Comparison of ENCODE assay signal across 26 mouse cellular contexts in genomic region chr8:82104560-82104959, GRCm38 (mm10).
DNase-seq lines count a peak whose midpoint lies in the region; ATAC-seq lines count a peak whose summit lies in the region.
"Had no signal": no experiment of that assay in that cellular context is flagged by ENCODE, and none has a peak within 500 bp of the region (broad histone marks: within the 10 kb centered on the region; RNA-seq: fewer than 3 reads in every experiment).

No protein-coding gene starts in this region.

- H3K9me3 ChIP-seq in forebrain, embryonic 11.5 days (ENCODE audit: control insufficient read depth, low read length), result no peaks in the 10 kb centered on the region
- no peaks in the 10 kb centered on the region for H3K9me3 ChIP-seq in forebrain, embryonic 10.5 days
- no peaks in the 10 kb centered on the region for H3K9me3 ChIP-seq in forebrain, embryonic 14.5 days (replicated peaks; ENCODE audit: control insufficient read depth, low read length)
- H3K9me3 ChIP-seq: embryonic facial prominence, embryonic 15.5 days; G1E; heart, embryonic 12.5 days; intestine, embryonic 15.5 days; limb, embryonic 12.5 days; liver, embryonic 15.5 days had no signal

- H3K4me2 ChIP-seq in forebrain, embryonic 11.5 days (ENCODE audit: low read depth, low read length, severe bottlenecking), result no peak overlapping the region
- no peak overlapping the region for H3K4me2 ChIP-seq in forebrain, embryonic 14.5 days (ENCODE audit: low read length)
- H3K4me2 ChIP-seq: embryonic facial prominence, embryonic 15.5 days; heart, embryonic 12.5 days; intestine, embryonic 15.5 days; limb, embryonic 12.5 days; liver, embryonic 15.5 days; lung, embryonic 14.5 days had no signal

- H3K27ac ChIP-seq in forebrain, embryonic 11.5 days (ENCODE audit: low read depth, low read length), result no peak overlapping the region
- no peak overlapping the region for H3K27ac ChIP-seq in forebrain, embryonic 10.5 days
- no peak overlapping the region for H3K27ac ChIP-seq in forebrain, embryonic 14.5 days (ENCODE audit: low read depth, low read length)
- H3K27ac ChIP-seq: embryonic facial prominence, embryonic 15.5 days; heart, adult 2 months; intestine, embryonic 15.5 days; limb, embryonic 12.5 days; liver, embryonic 15.5 days had no signal

- no peak overlapping the region for H3K9ac ChIP-seq in forebrain, embryonic 11.5 days (ENCODE audit: low read length)
- no peak overlapping the region for H3K9ac ChIP-seq in forebrain, embryonic 14.5 days (ENCODE audit: low read length)
- H3K9ac ChIP-seq: embryonic facial prominence, embryonic 15.5 days; heart, embryonic 12.5 days; intestine, embryonic 15.5 days; limb, embryonic 12.5 days; liver, embryonic 15.5 days; lung, embryonic 14.5 days had no signal

- H3K27me3 ChIP-seq in forebrain, embryonic 11.5 days (ENCODE audit: control insufficient read depth, insufficient read depth, low read length), result no peaks in the 10 kb centered on the region
- H3K27me3 ChIP-seq in forebrain, embryonic 10.5 days (ENCODE audit: poor library complexity, severe bottlenecking), result no peaks in the 10 kb centered on the region
- H3K27me3 ChIP-seq in forebrain, embryonic 14.5 days (replicated peaks; ENCODE audit: control insufficient read depth, insufficient read depth, low read length), result no peaks in the 10 kb centered on the region
- H3K27me3 ChIP-seq: embryonic facial prominence, embryonic 15.5 days; heart, embryonic 12.5 days; intestine, embryonic 15.5 days; limb, embryonic 12.5 days; liver, embryonic 15.5 days had no signal

- no peak overlapping the region for H3K4me3 ChIP-seq in forebrain, embryonic 11.5 days (ENCODE audit: low read depth, low read length)
- H3K4me3 ChIP-seq in forebrain, embryonic 10.5 days, result no peak overlapping the region
- H3K4me3 ChIP-seq in forebrain, embryonic 14.5 days (ENCODE audit: low read depth, low read length), result no peak overlapping the region
- H3K4me3 ChIP-seq: embryonic facial prominence, embryonic 15.5 days; heart, adult 2 months; heart, embryonic 12.5 days; intestine, embryonic 15.5 days; limb, embryonic 12.5 days; liver, embryonic 15.5 days had no signal

- peak; percentile 87 for ATAC-seq in forebrain, embryonic 11.5 days (replicated peaks; ENCODE audit: low FRiP score)
- peak; percentile 82 for ATAC-seq in forebrain, embryonic 14.5 days
- ATAC-seq: activated CD4-positive, CD25-positive, alpha-beta regulatory T cell, adult 4 months; hindbrain, embryonic 16.5 days; intestine, embryonic 15.5 days had no signal

- no peaks in the 10 kb centered on the region for H3K4me1 ChIP-seq in forebrain, embryonic 11.5 days (replicated peaks; ENCODE audit: control insufficient read depth, insufficient read depth, low read length)
- peaks cover 17% of the 10 kb centered on the region for H3K4me1 ChIP-seq in forebrain, embryonic 10.5 days
- H3K4me1 ChIP-seq in forebrain, embryonic 14.5 days (ENCODE audit: control insufficient read depth, insufficient read depth, low read length), result no peaks in the 10 kb centered on the region
- H3K4me1 ChIP-seq: embryonic facial prominence, embryonic 15.5 days; heart, embryonic 12.5 days; intestine, embryonic 15.5 days; limb, embryonic 12.5 days; liver, embryonic 15.5 days had no signal

- no peaks in the 10 kb centered on the region for H3K36me3 ChIP-seq in forebrain, embryonic 11.5 days (ENCODE audit: control insufficient read depth, insufficient read depth, low read length)
- no peaks in the 10 kb centered on the region for H3K36me3 ChIP-seq in forebrain, embryonic 10.5 days (replicated peaks)
- no peaks in the 10 kb centered on the region for H3K36me3 ChIP-seq in forebrain, embryonic 14.5 days (ENCODE audit: control insufficient read depth, insufficient read depth, low read length)
- H3K36me3 ChIP-seq: embryonic facial prominence, embryonic 15.5 days; G1E; heart, embryonic 12.5 days; intestine, embryonic 15.5 days; limb, embryonic 12.5 days; liver, embryonic 15.5 days had no signal

- no peak for DNase-seq in forebrain, embryonic 11.5 days (ENCODE audit: low spot score)
- DNase-seq in forebrain, embryonic 10.5 days (ENCODE audit: extremely low spot score, low spot score), result no peak
- DNase-seq in right cerebral cortex, adult 18-20 months, result peak; percentile 4
- DNase-seq in right cerebral cortex, postnatal 36 days (ENCODE audit: low spot score in 2 of 2), result no peak
- peak; percentile 53 for DNase-seq in forebrain, embryonic 14.5 days (ENCODE audit: low spot score)
- DNase-seq in cerebellum, postnatal 10 days, result no peak
- no peak for DNase-seq in kidney, adult 9 months
- DNase-seq: adrenal gland, adult 2 months; adrenal gland, postnatal 36 days; cerebellum, adult 11 months; heart, adult 2 months; heart, postnatal 4 days; kidney, adult 2 months; kidney, postnatal 10 days; lung, embryonic 14.5 days; lung, postnatal 14 days; midbrain, embryonic 14.5 days; thymus, postnatal 4 days had no signal

Comparison
In these comparisons a context has a peak if more than half of its experiments do, and no peak if none do; other contexts are left out.
1. DNase-seq: peak in right cerebral cortex, adult 18-20 months (single experiment) and forebrain, embryonic 14.5 days (single experiment); none in forebrain, embryonic 11.5 days (single experiment), forebrain, embryonic 10.5 days (single experiment), right cerebral cortex, postnatal 36 days (0 of 2), cerebellum, postnatal 10 days (0 of 2) and kidney, adult 9 months (single experiment).